ENCODE assay signal across 26 mouse cellular contexts in the genomic region with DNA sequence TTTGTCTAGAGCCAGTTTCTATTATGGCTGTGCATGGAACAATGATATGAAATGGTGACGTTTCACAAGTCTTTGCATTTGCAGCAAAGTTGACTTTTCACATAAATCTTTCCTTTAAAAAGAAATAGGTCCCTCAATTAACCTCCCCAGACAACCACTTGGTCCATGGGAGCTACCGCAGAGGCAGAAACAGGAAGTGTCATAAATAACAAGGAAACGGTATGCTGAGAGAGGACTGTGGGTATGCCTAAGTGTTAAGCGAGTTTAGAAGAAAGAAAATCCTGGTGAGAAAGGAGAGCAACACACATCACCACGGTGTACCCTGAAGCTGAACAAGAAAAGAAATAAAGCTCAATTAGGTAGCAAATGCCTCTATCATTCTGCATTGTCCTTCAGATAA.
A peak's percentile ranks its signal among the peaks of the same experiment; 100 is the strongest.
DNase-seq lines count a peak whose midpoint lies in the region; ATAC-seq and TF ChIP-seq lines count a peak whose summit lies in the region.
"Had no signal": no experiment of that assay in that cellular context is flagged by ENCODE, and none has a peak within 500 bp of the region (broad histone marks: within the 10 kb centered on the region; RNA-seq: fewer than 3 reads in every experiment).

No protein-coding gene starts in this region.

- in situ Hi-C loops in CH12.LX (cut with MboI; ENCODE audit: low pct_ligation_motif_present, low pct_unique_long_range_greater_than_20kb, low sequenced_read_pairs): no loop called here

- H3K27ac ChIP-seq in kidney, postnatal 0 days: no peak overlapping the region
- H3K27ac ChIP-seq in kidney, embryonic 15.5 days: no peak overlapping the region
- no peak overlapping the region for H3K27ac ChIP-seq in CH12.LX (ENCODE audit: insufficient read depth, low read depth)
- H3K27ac ChIP-seq in liver, embryonic 11.5 days (ENCODE audit: low read depth, low read length): no peak overlapping the region
- H3K27ac ChIP-seq: embryonic facial prominence, embryonic 10.5 days; embryonic facial prominence, embryonic 13.5 days; forebrain, embryonic 15.5 days; hindbrain, embryonic 10.5 days; hindbrain, embryonic 15.5 days had no signal

- no peaks in the 10 kb centered on the region for H3K79me2 ChIP-seq in CH12.LX (replicated peaks; ENCODE audit: control insufficient read depth, extremely low read depth, insufficient read depth, poor library complexity, severe bottlenecking)

- no peak for TF ChIP-seq RAD21 in CH12.LX (IDR thresholded peaks at IDR 0.05; ENCODE audit: low read depth, low read length)

- H3K36me3 ChIP-seq in kidney, postnatal 0 days (ENCODE audit: insufficient read depth, low read length): no peaks in the 10 kb centered on the region
- H3K36me3 ChIP-seq in kidney, embryonic 15.5 days: no peaks in the 10 kb centered on the region
- H3K36me3 ChIP-seq in CH12.LX (replicated peaks in 1 of 2; ENCODE audit: control insufficient read depth in 1 of 2, insufficient read depth in 1 of 2, low read length in 1 of 2): no peaks in the 10 kb centered on the region
- no peaks in the 10 kb centered on the region for H3K36me3 ChIP-seq in liver, embryonic 11.5 days (ENCODE audit: control insufficient read depth, insufficient read depth, low read length)
- H3K36me3 ChIP-seq: embryonic facial prominence, embryonic 10.5 days; embryonic facial prominence, embryonic 13.5 days; forebrain, embryonic 15.5 days; G1E; hindbrain, embryonic 10.5 days; hindbrain, embryonic 15.5 days had no signal

- no peak for TF ChIP-seq POLR2A in CH12.LX (IDR thresholded peaks at IDR 0.05; ENCODE audit: low read depth, low read length)

- no peak overlapping the region for H3K9ac ChIP-seq in kidney, postnatal 0 days (ENCODE audit: low read depth, low read length)
- no peak overlapping the region for H3K9ac ChIP-seq in kidney, embryonic 15.5 days
- no peak overlapping the region for H3K9ac ChIP-seq in CH12.LX (ENCODE audit: insufficient read depth, low read depth)
- H3K9ac ChIP-seq in liver, embryonic 11.5 days (ENCODE audit: low read depth, low read length): no peak overlapping the region
- H3K9ac ChIP-seq: embryonic facial prominence, embryonic 13.5 days; forebrain, embryonic 15.5 days; hindbrain, embryonic 15.5 days had no signal

- WGBS in kidney, postnatal 0 days: 24% methylated on average over 5 of the region's 5 CpGs
- WGBS in kidney, embryonic 15.5 days: 33% methylated on average over 5 of the region's 5 CpGs
- WGBS in liver, embryonic 11.5 days: 42% methylated on average over 5 of the region's 5 CpGs

- no peaks in the 10 kb centered on the region for H3K4me1 ChIP-seq in kidney, postnatal 0 days (replicated peaks; ENCODE audit: insufficient read depth, low read length)
- no peaks in the 10 kb centered on the region for H3K4me1 ChIP-seq in kidney, embryonic 15.5 days
- no peaks in the 10 kb centered on the region for H3K4me1 ChIP-seq in CH12.LX (ENCODE audit: control insufficient read depth in 1 of 2, insufficient read depth in 2 of 2)
- no peaks in the 10 kb centered on the region for H3K4me1 ChIP-seq in liver, embryonic 11.5 days (replicated peaks; ENCODE audit: control insufficient read depth, insufficient read depth, low read length)
- H3K4me1 ChIP-seq: embryonic facial prominence, embryonic 10.5 days; embryonic facial prominence, embryonic 13.5 days; forebrain, embryonic 15.5 days; hindbrain, embryonic 10.5 days; hindbrain, embryonic 15.5 days had no signal

- no peak for ATAC-seq in kidney, postnatal 0 days (replicated peaks; ENCODE audit: low FRiP score, low read depth)
- no peak for ATAC-seq in kidney, embryonic 15.5 days (replicated peaks; ENCODE audit: low FRiP score)
- ATAC-seq in hematopoietic stem cell, adult 5-6 weeks (replicated peaks in 1 of 2; ENCODE audit: insufficient read depth in 1 of 2, low FRiP score in 2 of 2, low TSS enrichment in 1 of 2, low read depth in 1 of 2, poor library complexity in 2 of 2, severe bottlenecking in 2 of 2): peak; percentile 90 to 93
- 0 out of 2 replicates have a peak, but pooled peaks have one; percentile 36 for ATAC-seq in neutrophil, adult 5-6 weeks (ENCODE audit: extremely low read depth, insufficient number of reproducible peaks, low FRiP score, poor library complexity, severe bottlenecking)
- no peak for ATAC-seq in liver, embryonic 11.5 days (replicated peaks; ENCODE audit: low FRiP score)
- ATAC-seq: forebrain, embryonic 15.5 days; intestine, postnatal 0 days; Patski had no signal

- dilution Hi-C loops in CH12.LX (cut with MboI; ENCODE audit: extremely low pct_ligation_motif_present, extremely low pct_unique_long_range_greater_than_20kb, low sequenced_read_pairs): no loop called here

- H3K4me2 ChIP-seq in kidney, postnatal 0 days (ENCODE audit: low read length): no peak overlapping the region
- no peak overlapping the region for H3K4me2 ChIP-seq in kidney, embryonic 15.5 days
- peak overlapping the region; percentile 61 for H3K4me2 ChIP-seq in CH12.LX (ENCODE audit: insufficient read depth, low read depth, poor library complexity, severe bottlenecking)
- H3K4me2 ChIP-seq in liver, embryonic 11.5 days: no peak overlapping the region
- H3K4me2 ChIP-seq: embryonic facial prominence, embryonic 13.5 days; forebrain, embryonic 15.5 days; heart, embryonic 11.5 days; hindbrain, embryonic 15.5 days had no signal

- TF ChIP-seq EP300 in CH12.LX (IDR thresholded peaks at IDR 0.05; ENCODE audit: low read length): no peak

- peak; percentile 48 for DNase-seq in kidney, postnatal 0 days (ENCODE audit: low spot score)
- DNase-seq in CH12.LX (ENCODE audit: extremely low read depth): no peak
- no peak for DNase-seq in liver, embryonic 11.5 days (ENCODE audit: low spot score)
- no peak for DNase-seq in frontal cortex, postnatal 25 days (ENCODE audit: low spot score in 2 of 2)
- DNase-seq: adrenal gland, postnatal 10 days; adrenal gland, postnatal 36 days; cerebellum, adult 18-20 months; cerebellum, adult 9-10 months; cerebellum, postnatal 14 days; embryo, embryonic 11 days; gastrocnemius, postnatal 10 days; gastrocnemius, postnatal 36 days; heart, adult 11 months had no signal

- H3K9me3 ChIP-seq in kidney, postnatal 0 days (replicated peaks; ENCODE audit: low read length): no peaks in the 10 kb centered on the region
- H3K9me3 ChIP-seq in kidney, embryonic 15.5 days (replicated peaks): no peaks in the 10 kb centered on the region
- no peaks in the 10 kb centered on the region for H3K9me3 ChIP-seq in CH12.LX (replicated peaks; ENCODE audit: low read length)
- no peaks in the 10 kb centered on the region for H3K9me3 ChIP-seq in liver, embryonic 11.5 days (ENCODE audit: control insufficient read depth, low read length)
- H3K9me3 ChIP-seq: embryonic facial prominence, embryonic 10.5 days; embryonic facial prominence, embryonic 13.5 days; forebrain, embryonic 15.5 days; G1E; hindbrain, embryonic 10.5 days; hindbrain, embryonic 15.5 days had no signal

- no peaks in the 10 kb centered on the region for H3K27me3 ChIP-seq in kidney, postnatal 0 days (ENCODE audit: insufficient read depth, low read length)
- H3K27me3 ChIP-seq in kidney, embryonic 15.5 days: no peaks in the 10 kb centered on the region
- H3K27me3 ChIP-seq in CH12.LX (replicated peaks): no peaks in the 10 kb centered on the region
- no peaks in the 10 kb centered on the region for H3K27me3 ChIP-seq in liver, embryonic 11.5 days (replicated peaks; ENCODE audit: control insufficient read depth, insufficient read depth, low read length)
- H3K27me3 ChIP-seq: embryonic facial prominence, embryonic 13.5 days; forebrain, embryonic 15.5 days; hindbrain, embryonic 15.5 days; Patski had no signal

- TF ChIP-seq CTCF in kidney, postnatal 0 days (IDR thresholded peaks at IDR 0.05; ENCODE audit: low read depth): no peak
- TF ChIP-seq CTCF in CH12.LX (conservative IDR thresholded peaks at IDR 0.05 in 1 of 2, IDR thresholded peaks at IDR 0.05 in 1 of 2; ENCODE audit: low read depth in 2 of 2, low read length in 2 of 2): no peak

- H3K4me3 ChIP-seq in kidney, postnatal 0 days (replicated peaks; ENCODE audit: low read depth, low read length): no peak overlapping the region
- H3K4me3 ChIP-seq in kidney, embryonic 15.5 days (replicated peaks): no peak overlapping the region
- no peak overlapping the region for H3K4me3 ChIP-seq in CH12.LX (replicated peaks in 1 of 3; ENCODE audit: low read depth in 2 of 3, low read length in 2 of 3, poor library complexity in 1 of 3)
- no peak overlapping the region for H3K4me3 ChIP-seq in liver, embryonic 11.5 days (ENCODE audit: low read depth, low read length)
- H3K4me3 ChIP-seq: embryonic facial prominence, embryonic 10.5 days; embryonic facial prominence, embryonic 13.5 days; erythroblast, embryonic 14.5 days; forebrain, embryonic 15.5 days; hindbrain, embryonic 10.5 days; hindbrain, embryonic 15.5 days had no signal

TF ChIP-seq in CH12.LX, 34 proteins besides CTCF, POLR2A, EP300 and RAD21:
- TF ChIP-seq ETS1 (conservative IDR thresholded peaks at IDR 0.05; ENCODE audit: low read depth, low read length): no peak
- TF ChIP-seq IRF4 (IDR thresholded peaks at IDR 0.05; ENCODE audit: low read depth, low read length): no peak
- no peak for TF ChIP-seq RCOR1 (conservative IDR thresholded peaks at IDR 0.05; ENCODE audit: low read depth, low read length)
- no peak for TF ChIP-seq TBP (conservative IDR thresholded peaks at IDR 0.05; ENCODE audit: low read depth, low read length)
- TF ChIP-seq ZC3H11A (IDR thresholded peaks at IDR 0.05; ENCODE audit: low read depth, low read length): no peak
- no peak for TF ChIP-seq MAX (IDR thresholded peaks at IDR 0.05; ENCODE audit: low read length)
- no peak for TF ChIP-seq SMC3 (IDR thresholded peaks at IDR 0.05; ENCODE audit: low read depth, low read length)
- no peak for TF ChIP-seq USF2 (conservative IDR thresholded peaks at IDR 0.05; ENCODE audit: low read depth, low read length)
- TF ChIP-seq UBTF (IDR thresholded peaks at IDR 0.05; ENCODE audit: low read depth, low read length): no peak
- no peak for TF ChIP-seq CHD1 (IDR thresholded peaks at IDR 0.05; ENCODE audit: low read depth, low read length)
- no peak for TF ChIP-seq CHD2 (IDR thresholded peaks at IDR 0.05; ENCODE audit: low read length)
- TF ChIP-seq ELF1 (IDR thresholded peaks at IDR 0.05; ENCODE audit: low read depth, low read length): no peak
- no peak for TF ChIP-seq KAT2A (IDR thresholded peaks at IDR 0.05; ENCODE audit: insufficient replicate concordance, low read length)
- no peak for TF ChIP-seq TCF12 (IDR thresholded peaks at IDR 0.05; ENCODE audit: low read depth, low read length)

Comparison
In these comparisons a context has a peak if more than half of its experiments do, and no peak if none do; other contexts are left out.
1. ATAC-seq: peak in hematopoietic stem cell, adult 5-6 weeks (2 of 2) and neutrophil, adult 5-6 weeks (single experiment); none in kidney, postnatal 0 days (single experiment), kidney, embryonic 15.5 days (single experiment) and liver, embryonic 11.5 days (single experiment).